In genomic region chr6:88190043-88190309, GRCm38 (mm10) we compare ENCODE assay signal across 9 mouse cellular contexts. TPM values are rescaled to one million over a fixed set of nuclear protein-coding genes. Genes with fewer than 3 reads are reported as not detected.
DNase-seq lines count a peak whose midpoint lies in the region; ATAC-seq and TF ChIP-seq lines count a peak whose summit lies in the region.
"Had no signal": no experiment of that assay in that cellular context is flagged by ENCODE, and none has a peak within 500 bp of the region (broad histone marks: within the 10 kb centered on the region; RNA-seq: fewer than 3 reads in every experiment).

No protein-coding gene starts in this region.

- TF ChIP-seq CTCF in gastrocnemius, adult 2 months (IDR thresholded peaks at IDR 0.05) = no peak
- no peak for TF ChIP-seq CTCF in testis, adult 2 months (IDR thresholded peaks at IDR 0.05; ENCODE audit: control insufficient read depth, insufficient read depth, insufficient replicate concordance, low read depth, low read length)

- WGBS in liver, embryonic 12.5 days (ENCODE audit: insufficient replicate concordance) = 8% methylated on average over 13 of the region's 13 CpGs

- H3K36me3 ChIP-seq in testis, adult 2 months (ENCODE audit: control insufficient read depth, insufficient read depth, low read length) = no peaks in the 10 kb centered on the region
- no peaks in the 10 kb centered on the region for H3K36me3 ChIP-seq in liver, embryonic 12.5 days

- DNase-seq in gastrocnemius, adult 2 months = no peak
- no peak for DNase-seq in gastrocnemius, postnatal 25 days
- no peak for DNase-seq in testis, postnatal 14 days (ENCODE audit: low spot score)
- no peak for DNase-seq in urinary bladder, adult 18-20 months (ENCODE audit: low spot score in 2 of 2)
- DNase-seq in urinary bladder, postnatal 25 days (ENCODE audit: low spot score) = no peak
- no peak for DNase-seq in cerebellum, adult 18-20 months

- no peaks in the 10 kb centered on the region for H3K9me3 ChIP-seq in liver, embryonic 12.5 days (replicated peaks)

- H3K4me3 ChIP-seq in gastrocnemius, adult 2 months = peak overlapping the region; percentile 84
- H3K4me3 ChIP-seq in testis, adult 2 months (ENCODE audit: control insufficient read depth, low read depth, low read length) = peak overlapping the region; percentile 93
- peak overlapping the region; percentile 63 for H3K4me3 ChIP-seq in liver, embryonic 12.5 days

- no peak overlapping the region for H3K27ac ChIP-seq in gastrocnemius, adult 2 months
- H3K27ac ChIP-seq in testis, adult 2 months (ENCODE audit: control insufficient read depth, insufficient read depth, low read depth, low read length) = no peak overlapping the region
- no peak overlapping the region for H3K27ac ChIP-seq in liver, embryonic 12.5 days

- no peak for TF ChIP-seq POLR2A in testis, adult 2 months (IDR thresholded peaks at IDR 0.05; ENCODE audit: control insufficient read depth, low read depth, low read length)

- peak overlapping the region; percentile 41; the same call in 1 of the 2 replicates for H3K9ac ChIP-seq in liver, embryonic 12.5 days

- H3K27me3 ChIP-seq in testis, adult 2 months (ENCODE audit: control insufficient read depth, insufficient read depth, low read length) = peaks cover 4% of the 10 kb centered on the region
- peaks cover 91% of the 10 kb centered on the region for H3K27me3 ChIP-seq in liver, embryonic 12.5 days (replicated peaks)

- peak overlapping the region; percentile 85 for H3K4me2 ChIP-seq in liver, embryonic 12.5 days

- intact Hi-C loops in gastrocnemius, adult 2 months (cut with DNase I) = loop anchor here (5.0 kb wide), 2 partner anchors 242 to 312 kb away; no protein-coding TSS in a partner anchor

- peak; percentile 51; the same call in 1 of the 2 replicates for ATAC-seq in liver, embryonic 12.5 days

- peaks cover 37% of the 10 kb centered on the region for H3K4me1 ChIP-seq in testis, adult 2 months (ENCODE audit: control insufficient read depth, insufficient read depth, low read length)
- peaks cover 49% of the 10 kb centered on the region for H3K4me1 ChIP-seq in liver, embryonic 12.5 days

RNA-seq across cellular contexts. Expression of gene Gata2, which starts 3.7 kb away (rescaled TPM):
- 1 to 10 TPM; 4.4 to 9.9 TPM for total RNA-seq in gastrocnemius, adult 2 months (2021)
- 1 to 10 TPM; 4.4 to 6.3 TPM for total RNA-seq in gastrocnemius, postnatal 25 days (2021)
- 44.7 and 54.1 TPM in 2 replicates for polyA plus RNA-seq in testis, adult 2 months (2012; rRNA removed)
- 13.3 and 15.7 TPM in 2 replicates for polyA plus RNA-seq in liver, embryonic 12.5 days (2016; fragmentation: Nextera tagmentation; extraction: Ambion mirVana)

RNA-seq across cellular contexts. Expression of gene Dnajb8, which starts 32.1 kb away (rescaled TPM):
- not detected for total RNA-seq in gastrocnemius, adult 2 months (2021)
- not detected for total RNA-seq in gastrocnemius, postnatal 25 days (2021)
- polyA plus RNA-seq in testis, adult 2 months (2012; rRNA removed) = 720 and 738 TPM in 2 replicates
- polyA plus RNA-seq in liver, embryonic 12.5 days (2016; fragmentation: Nextera tagmentation; extraction: Ambion mirVana) = not detected in 2 replicates
- total RNA-seq: adrenal gland, adult 8-10 months had no signal
